Mouse (Mus musculus): Measurements from ENCODE around the gene Fam69a. TPM values are rescaled to one million over a fixed set of nuclear protein-coding genes. Genes with fewer than 3 reads are reported as not detected.

The Fam69a gene
- polyA plus RNA-seq, 1 experiment = 2.3 TPM

DNA sequence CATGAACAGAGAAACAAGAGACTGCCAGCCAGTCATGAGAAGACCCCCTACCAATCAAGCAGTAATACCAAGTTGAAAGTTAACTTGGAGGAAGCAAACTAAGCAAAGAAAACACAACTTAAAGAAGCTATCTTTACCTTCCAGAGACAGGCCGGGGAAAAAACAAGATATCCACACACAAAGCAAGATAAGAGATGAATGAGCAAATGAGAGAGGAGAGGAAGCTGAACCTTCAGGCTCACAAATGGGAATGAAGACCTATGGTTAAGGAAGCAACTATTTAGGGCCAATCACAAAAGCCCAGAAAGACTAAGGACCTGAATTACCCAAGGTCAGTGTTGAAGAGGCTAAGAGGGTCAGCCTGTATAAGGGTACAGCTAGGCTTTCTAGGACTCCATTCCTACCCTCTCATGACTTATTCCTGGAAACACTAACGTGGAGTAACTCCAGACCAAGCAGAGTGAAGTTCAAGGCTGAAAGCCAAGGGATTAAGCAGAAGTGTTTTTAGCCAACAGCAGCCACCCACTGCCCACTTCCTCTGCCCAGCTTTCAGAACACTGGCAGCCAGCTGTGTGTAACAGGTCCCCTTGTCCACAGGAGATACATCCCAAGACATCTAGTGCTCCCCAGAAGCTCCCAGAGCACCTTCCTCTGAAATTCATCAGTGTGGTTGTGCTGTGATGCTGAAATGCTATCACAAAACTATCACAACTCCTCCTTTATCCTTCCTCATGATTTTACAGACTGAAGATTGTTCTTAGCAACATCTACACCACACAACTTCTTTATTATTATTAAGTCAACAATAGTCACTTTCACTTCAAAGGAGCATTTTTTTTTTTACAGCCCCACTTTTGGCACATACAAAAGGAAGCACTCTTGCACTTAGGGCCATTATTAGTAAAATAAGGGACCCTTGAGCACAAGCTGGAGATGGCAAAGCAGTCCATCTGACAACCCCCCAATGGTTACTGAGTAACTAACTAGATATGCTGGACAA is 120.5 kb downstream of the Fam69a start:
- TF ChIP-seq GATA1 (IDR thresholded peaks at IDR 0.05; ENCODE audit: low read length) = no peak

DNA sequence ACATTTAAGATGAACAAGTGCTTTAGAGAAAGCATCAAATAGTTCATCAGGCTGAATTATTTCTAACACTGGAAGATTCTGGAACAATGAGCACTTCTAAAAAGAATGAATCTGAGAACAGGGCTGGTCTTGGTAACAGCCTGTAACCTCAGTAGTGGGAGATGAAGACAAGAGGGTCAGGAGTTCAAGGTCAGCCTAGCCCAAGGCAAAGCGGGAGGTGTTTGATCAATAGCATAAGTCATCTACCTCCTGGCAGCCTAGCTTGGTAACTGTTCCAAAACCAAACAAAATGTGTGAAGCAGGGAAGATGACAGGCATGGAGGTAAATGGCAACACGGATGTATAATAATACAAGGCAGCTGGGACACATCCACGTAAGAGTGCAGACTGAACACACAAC is 122.9 kb downstream of the Fam69a start:
- no peak for TF ChIP-seq GATA1 (IDR thresholded peaks at IDR 0.05; ENCODE audit: low read length)

DNA sequence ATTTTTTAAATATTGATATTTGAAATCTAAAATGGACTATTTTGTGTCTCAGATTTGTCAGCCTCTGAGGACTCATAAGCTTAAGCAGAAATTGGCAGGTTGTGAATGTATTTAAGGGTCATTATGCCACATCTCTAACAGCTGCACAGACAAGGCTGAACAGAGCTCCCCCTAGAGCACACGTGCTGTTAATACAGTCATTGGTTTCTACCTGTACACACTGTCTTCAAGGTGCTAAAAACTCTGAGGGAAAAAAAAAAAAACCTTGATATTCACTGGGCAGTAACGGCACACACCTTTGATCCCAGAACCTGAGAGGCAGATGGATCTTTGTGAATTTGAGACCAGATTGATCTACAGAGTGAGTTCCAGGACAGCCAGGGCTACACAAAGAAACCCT is 127.9 kb downstream of the Fam69a start:
- no peak for TF ChIP-seq GATA1 (IDR thresholded peaks at IDR 0.05; ENCODE audit: low read length)

Other genes starting within 250 kb of the Fam69a start
- gene Ube2d2b, start 157.0 kb downstream of the Fam69a start, polyA plus RNA-seq (2012) = not detected in 2 replicates
- 7.2 and 8.3 TPM in 2 replicates for gene Evi5, start 112.0 kb downstream of the Fam69a start, polyA plus RNA-seq (2012)
- 36.6 and 48.2 TPM in 2 replicates for gene Rpl5, start 86.6 kb downstream of the Fam69a start, polyA plus RNA-seq (2012)
- gene Mtf2, start 78.6 kb upstream of the Fam69a start, polyA plus RNA-seq (2012) = 17.9 and 33.5 TPM in 2 replicates
- 58.6 and 85.8 TPM in 2 replicates for gene Tmed5, start 145.5 kb upstream of the Fam69a start, polyA plus RNA-seq (2012)
- 0.29 and 0.73 TPM in 2 replicates for gene Ccdc18, start 145.8 kb upstream of the Fam69a start, polyA plus RNA-seq (2012)

Data from G1E-ER4 (cell line).